Mouse (Mus musculus): ENCODE results near the gene Adnp. TPM values are rescaled to one million over a fixed set of nuclear protein-coding genes. Genes with fewer than 3 reads are reported as not detected.

Adnp gene
- polyA plus RNA-seq, 1 experiment from 2014 or later, result 1.5 TPM

GRCm38 (mm10) chr2:168147722-168148432 is 59.0 kb downstream of the Adnp start:
- Histone ChIP-seq H3K9me3 (replicated peaks) (no peaks in the 10 kb centered on the region), H3K36me3 (no peaks in the 10 kb centered on the region), H3K4me3 (replicated peaks) (no peak overlapping the region), H3K27ac (no peak overlapping the region), H3K9ac (no peak overlapping the region), H3K4me1 (peaks cover 12% of the 10 kb centered on the region), H3K4me2 (no peak overlapping the region), H3K27me3 (no peaks in the 10 kb centered on the region)
- no peak for ATAC-seq (replicated peaks; ENCODE audit: low FRiP score)
- WGBS, result 69% methylated on average over 22 of the region's 22 CpGs

GRCm38 (mm10) chr2:168145437-168145836 is 61.5 kb downstream of the Adnp start:
- no peaks in the 10 kb centered on the region for H3K9me3 ChIP-seq (replicated peaks)
- H3K4me1 ChIP-seq, result peaks cover 12% of the 10 kb centered on the region
- no peaks in the 10 kb centered on the region for H3K36me3 ChIP-seq
- H3K4me2 ChIP-seq, result no peak overlapping the region
- ATAC-seq (replicated peaks; ENCODE audit: low FRiP score), result no peak; the same call in 1 of the 2 replicates
- WGBS, result 57% methylated on average over 2 of the region's 2 CpGs
- H3K4me3 ChIP-seq (replicated peaks), result no peak overlapping the region
- no peaks in the 10 kb centered on the region for H3K27me3 ChIP-seq
- H3K9ac ChIP-seq, result no peak overlapping the region
- H3K27ac ChIP-seq, result no peak overlapping the region

- H3K4me2 ChIP-seq, result no peak overlapping the region
- H3K4me1 ChIP-seq, result peaks cover 12% of the 10 kb centered on the region
- no peak overlapping the region for H3K27ac ChIP-seq
- no peaks in the 10 kb centered on the region for H3K36me3 ChIP-seq
- H3K9me3 ChIP-seq (replicated peaks), result no peaks in the 10 kb centered on the region
- no peaks in the 10 kb centered on the region for H3K27me3 ChIP-seq
- no peak for ATAC-seq (replicated peaks; ENCODE audit: low FRiP score)
- H3K9ac ChIP-seq, result no peak overlapping the region
- WGBS, result 49% methylated on average over 5 of the region's 5 CpGs
- no peak overlapping the region for H3K4me3 ChIP-seq (replicated peaks)
Measured at GRCm38 (mm10) chr2:168143794-168144193, 63.1 kb downstream of the Adnp start.

- ATAC-seq (replicated peaks; ENCODE audit: low FRiP score), result no peak
- WGBS, result 77% methylated on average over 15 of the region's 15 CpGs
Measured at GRCm38 (mm10) chr2:168137161-168137560, 69.8 kb downstream of the Adnp start.

More at GRCm38 (mm10) chr2:168137161-168137560, 69.8 kb downstream of the Adnp start:
- Histone ChIP-seq H3K27ac (no peak overlapping the region), H3K9me3 (replicated peaks) (no peaks in the 10 kb centered on the region), H3K4me2 (no peak overlapping the region), H3K4me1 (no peaks in the 10 kb centered on the region), H3K9ac (no peak overlapping the region), H3K4me3 (replicated peaks) (no peak overlapping the region), H3K36me3 (no peaks in the 10 kb centered on the region), H3K27me3 (no peaks in the 10 kb centered on the region)

Small RNA genes within 50 kb of the gene (microRNA-seq; reads per million reads assigned to microRNA genes)
- gene Gm24561, result not detected

Other genes starting within 250 kb of the Adnp start
- 1.6 and 1.9 TPM in 2 replicates for gene Ripor3, start 196.5 kb downstream of the Adnp start, polyA plus RNA-seq (2015; fragmentation: Nextera tagmentation; extraction: Ambion mirVana)
- 19.0 and 20.4 TPM in 2 replicates for gene Pard6b, start 126.1 kb downstream of the Adnp start, polyA plus RNA-seq (2015; fragmentation: Nextera tagmentation; extraction: Ambion mirVana)
- gene Gm20716, start 23.3 kb upstream of the Adnp start, polyA plus RNA-seq (2015; fragmentation: Nextera tagmentation; extraction: Ambion mirVana), result 19.3 and 19.5 TPM in 2 replicates
- 85.6 and 107 TPM in 2 replicates for gene Dpm1, start 23.5 kb upstream of the Adnp start, polyA plus RNA-seq (2015; fragmentation: Nextera tagmentation; extraction: Ambion mirVana)
- 6.3 and 6.9 TPM in 2 replicates for gene Mocs3, start 23.5 kb upstream of the Adnp start, polyA plus RNA-seq (2015; fragmentation: Nextera tagmentation; extraction: Ambion mirVana)
- gene Kcng1, start 74.6 kb upstream of the Adnp start, polyA plus RNA-seq (2015; fragmentation: Nextera tagmentation; extraction: Ambion mirVana), result 0.99 and 3.1 TPM in 2 replicates

Measured in kidney, embryonic 15.5 days (tissue).